Mouse (Mus musculus): ENCODE data around the gene Mief2. TPM values are rescaled to one million over a fixed set of nuclear protein-coding genes. Genes with fewer than 3 reads are reported as not detected.

The Mief2 gene
- total and polyA plus RNA-seq, 2 experiments from 2014 or later, result 19.5 to 26.5 TPM

DNA sequence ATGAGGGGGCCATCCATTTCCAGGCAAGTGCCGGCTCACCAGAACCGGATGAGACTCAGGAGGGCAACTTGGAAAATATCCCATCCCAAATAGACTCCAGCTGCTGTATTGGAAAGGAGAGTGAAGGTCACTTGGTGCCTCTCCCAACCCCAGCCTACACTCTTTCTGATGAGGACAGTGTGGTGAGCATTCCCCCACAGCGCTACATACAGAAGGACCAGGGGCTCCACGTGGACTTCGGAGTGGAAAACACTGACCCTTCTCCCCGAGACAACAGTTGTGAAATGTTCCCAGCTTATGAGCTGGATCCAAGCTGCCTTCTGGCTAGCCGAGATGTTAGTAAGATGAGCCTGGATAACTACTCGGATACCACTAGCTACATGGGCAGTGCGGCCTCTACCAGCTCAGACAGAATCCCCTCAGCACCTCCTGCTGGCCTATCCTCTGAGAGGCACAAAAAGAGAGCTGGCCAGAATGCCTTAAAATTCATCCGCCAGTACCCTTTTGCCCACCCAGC is 51.5 kb downstream of the Mief2 start:
- peak overlapping the region; percentile 20 for H3K4me3 ChIP-seq (ENCODE audit: low read depth, low read length)
- WGBS, result 78% methylated on average over 10 of the region's 10 CpGs
- no peak for TF ChIP-seq CTCF (IDR thresholded peaks at IDR 0.05; ENCODE audit: low read depth)
- TF ChIP-seq EP300 (IDR thresholded peaks at IDR 0.05; ENCODE audit: low read depth), result no peak

More for the DNA sequence above, 51.5 kb downstream of the Mief2 start:
- H3K27me3 ChIP-seq (ENCODE audit: control insufficient read depth, insufficient read depth, low read length), result no peaks in the 10 kb centered on the region
- peak overlapping the region; percentile 21; the same call in 1 of the 2 replicates for H3K9ac ChIP-seq (replicated peaks; ENCODE audit: low read depth, low read length)
- H3K9me3 ChIP-seq (replicated peaks; ENCODE audit: control insufficient read depth, low read length), result no peaks in the 10 kb centered on the region
- DNase-seq (ENCODE audit: low spot score), result no peak
- peak overlapping the region; percentile 53 for H3K4me2 ChIP-seq (ENCODE audit: low read depth, low read length)
- peaks cover 22% of the 10 kb centered on the region for H3K36me3 ChIP-seq (replicated peaks; ENCODE audit: control insufficient read depth, insufficient read depth, low read length)
- no peak overlapping the region for H3K27ac ChIP-seq (ENCODE audit: low read depth)
- H3K4me1 ChIP-seq (ENCODE audit: control insufficient read depth, insufficient read depth), result peaks cover 58% of the 10 kb centered on the region
- ATAC-seq (ENCODE audit: insufficient read depth, low read depth), result no peak

Small RNA genes within 50 kb of the gene (microRNA-seq; reads per million reads assigned to microRNA genes)
- gene Mir5100, result 1.1 reads per million

Other genes starting within 250 kb of the Mief2 start
- gene Alkbh5, start 192.0 kb upstream of the Mief2 start, total RNA-seq (2014; rRNA removed; ENCODE audit: low replicate concordance), result 51.3 and 68.8 TPM in 2 replicates
- gene Alkbh5, start 192.0 kb upstream of the Mief2 start, polyA plus RNA-seq (2015; fragmentation: Nextera tagmentation; extraction: Ambion mirVana), result 33.5 and 34.9 TPM in 2 replicates
- 33.0 and 34.7 TPM in 2 replicates for gene Llgl1, start 28.7 kb upstream of the Mief2 start, total RNA-seq (2014; rRNA removed; ENCODE audit: low replicate concordance)
- 13.5 and 13.9 TPM in 2 replicates for gene Llgl1, start 28.7 kb upstream of the Mief2 start, polyA plus RNA-seq (2015; fragmentation: Nextera tagmentation; extraction: Ambion mirVana)
- 82.2 and 123 TPM in 2 replicates for gene Flii, start 1.1 kb upstream of the Mief2 start, total RNA-seq (2014; rRNA removed; ENCODE audit: low replicate concordance)
- 52.6 and 55.3 TPM in 2 replicates for gene Flii, start 1.1 kb upstream of the Mief2 start, polyA plus RNA-seq (2015; fragmentation: Nextera tagmentation; extraction: Ambion mirVana)
- 7.3 and 8.8 TPM in 2 replicates for gene Top3a, start 49.0 kb downstream of the Mief2 start, total RNA-seq (2014; rRNA removed; ENCODE audit: low replicate concordance)
- gene Top3a, start 49.0 kb downstream of the Mief2 start, polyA plus RNA-seq (2015; fragmentation: Nextera tagmentation; extraction: Ambion mirVana), result 3.8 and 4.4 TPM in 2 replicates
- 7.6 and 8.2 TPM in 2 replicates for gene Smcr8, start 49.1 kb downstream of the Mief2 start, total RNA-seq (2014; rRNA removed; ENCODE audit: low replicate concordance)
- gene Smcr8, start 49.1 kb downstream of the Mief2 start, polyA plus RNA-seq (2015; fragmentation: Nextera tagmentation; extraction: Ambion mirVana), result 2.0 and 2.1 TPM in 2 replicates
- 34.6 and 77.7 TPM in 2 replicates for gene Shmt1, start 83.3 kb downstream of the Mief2 start, total RNA-seq (2014; rRNA removed; ENCODE audit: low replicate concordance)
- gene Shmt1, start 83.3 kb downstream of the Mief2 start, polyA plus RNA-seq (2015; fragmentation: Nextera tagmentation; extraction: Ambion mirVana), result 25.2 and 26.7 TPM in 2 replicates
- 20.7 and 28.4 TPM in 2 replicates for gene Dhrs7b, start 102.2 kb downstream of the Mief2 start, total RNA-seq (2014; rRNA removed; ENCODE audit: low replicate concordance)
- 22.9 and 27.8 TPM in 2 replicates for gene Dhrs7b, start 102.2 kb downstream of the Mief2 start, polyA plus RNA-seq (2015; fragmentation: Nextera tagmentation; extraction: Ambion mirVana)
- 45.2 and 54.8 TPM in 2 replicates for gene Tmem11, start 150.9 kb downstream of the Mief2 start, total RNA-seq (2014; rRNA removed; ENCODE audit: low replicate concordance)
- 56.2 and 58.6 TPM in 2 replicates for gene Tmem11, start 150.9 kb downstream of the Mief2 start, polyA plus RNA-seq (2015; fragmentation: Nextera tagmentation; extraction: Ambion mirVana)
- 25.2 and 32.1 TPM in 2 replicates for gene Natd1, start 186.4 kb downstream of the Mief2 start, total RNA-seq (2014; rRNA removed; ENCODE audit: low replicate concordance)
- 11.2 and 13.1 TPM in 2 replicates for gene Natd1, start 186.4 kb downstream of the Mief2 start, polyA plus RNA-seq (2015; fragmentation: Nextera tagmentation; extraction: Ambion mirVana)
- gene Map2k3, start 203.6 kb downstream of the Mief2 start, total RNA-seq (2014; rRNA removed; ENCODE audit: low replicate concordance), result 32.6 and 35.7 TPM in 2 replicates
- 48.3 and 48.6 TPM in 2 replicates for gene Map2k3, start 203.6 kb downstream of the Mief2 start, polyA plus RNA-seq (2015; fragmentation: Nextera tagmentation; extraction: Ambion mirVana)